Comparison of ENCODE assay signal across 9 mouse cellular contexts in the genomic region with DNA sequence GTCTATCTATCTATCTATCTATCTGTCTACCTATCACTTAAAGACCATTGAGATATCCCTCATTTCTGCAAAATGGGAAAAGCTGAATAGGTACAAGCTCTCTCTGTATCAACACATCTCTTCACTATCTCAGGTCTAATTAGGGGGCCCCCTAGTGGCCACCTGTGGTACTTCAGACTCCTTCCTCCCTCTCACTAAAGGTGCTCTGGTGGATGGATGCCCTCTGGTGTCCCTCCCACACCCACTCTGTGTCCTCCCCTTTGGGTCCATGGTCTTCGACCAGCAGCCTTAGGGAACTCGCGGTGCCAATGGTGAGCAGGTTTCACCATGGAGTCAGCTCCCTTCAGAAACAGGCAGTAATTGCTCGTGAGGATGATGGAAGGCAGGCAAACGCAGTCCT. TPM values are rescaled to one million over a fixed set of nuclear protein-coding genes. Genes with fewer than 3 reads are reported as not detected.
DNase-seq lines count a peak whose midpoint lies in the region; ATAC-seq and TF ChIP-seq lines count a peak whose summit lies in the region.
"Had no signal": no experiment of that assay in that cellular context is flagged by ENCODE, and none has a peak within 500 bp of the region (broad histone marks: within the 10 kb centered on the region; RNA-seq: fewer than 3 reads in every experiment).

No protein-coding gene starts in this region.

- no peak overlapping the region for H3K4me3 ChIP-seq in kidney, adult 2 months (ENCODE audit: insufficient read depth, low read depth, low read length)
- no peak overlapping the region for H3K4me3 ChIP-seq in kidney, embryonic 16.5 days (ENCODE audit: low read length)
- H3K4me3 ChIP-seq in G1E (ENCODE audit: low read depth, low read length), result no peak overlapping the region
- H3K4me3 ChIP-seq in embryonic facial prominence, embryonic 11.5 days (ENCODE audit: low read depth, low read length), result no peak overlapping the region
- no peak overlapping the region for H3K4me3 ChIP-seq in liver, embryonic 13.5 days (replicated peaks)
- H3K4me3 ChIP-seq: heart, embryonic 13.5 days had no signal

- H3K27ac ChIP-seq in kidney, adult 2 months (ENCODE audit: insufficient read depth, low read depth, low read length), result no peak overlapping the region
- no peak overlapping the region for H3K27ac ChIP-seq in kidney, embryonic 16.5 days (ENCODE audit: low read length)
- no peak overlapping the region for H3K27ac ChIP-seq in embryonic facial prominence, embryonic 11.5 days (replicated peaks; ENCODE audit: low read depth, low read length)
- H3K27ac ChIP-seq in liver, embryonic 13.5 days, result no peak overlapping the region
- H3K27ac ChIP-seq: heart, embryonic 13.5 days had no signal

- peak; percentile 75 for DNase-seq in kidney, adult 2 months
- DNase-seq in G1E (ENCODE audit: low spot score), result peak; percentile 30
- peak; percentile 12 to 25 for DNase-seq in adrenal gland, postnatal 4 days (ENCODE audit: low spot score in 2 of 2)
- DNase-seq in embryonic facial prominence, embryonic 11.5 days (ENCODE audit: low spot score), result peak; percentile 63
- peak; percentile 55 for DNase-seq in liver, embryonic 13.5 days
- peak; percentile 68 for DNase-seq in spleen, adult 12 weeks (ENCODE audit: low spot score)
- no peak for DNase-seq in layer of hippocampus, adult 9-10 months (ENCODE audit: low spot score)

- no peak for ATAC-seq in kidney, embryonic 16.5 days (ENCODE audit: low FRiP score, low TSS enrichment)
- no peak for ATAC-seq in G1E (ENCODE audit: extremely low read depth, insufficient number of reproducible peaks, low FRiP score, poor library complexity, severe bottlenecking)
- ATAC-seq in embryonic facial prominence, embryonic 11.5 days (replicated peaks; ENCODE audit: insufficient number of reproducible peaks, low FRiP score, low TSS enrichment, low read depth), result no peak; the same call in 1 of the 2 replicates
- no peak for ATAC-seq in liver, embryonic 13.5 days (ENCODE audit: low read depth)

- WGBS in kidney, adult 2 months, result 50% methylated on average over 5 of the region's 5 CpGs
- WGBS in kidney, embryonic 16.5 days, result 48% methylated on average over 5 of the region's 5 CpGs
- 43% methylated on average over 5 of the region's 5 CpGs for WGBS in embryonic facial prominence, embryonic 11.5 days
- 44% methylated on average over 5 of the region's 5 CpGs for WGBS in liver, embryonic 13.5 days (ENCODE audit: insufficient replicate concordance)

- TF ChIP-seq CTCF in kidney, adult 2 months (conservative IDR thresholded peaks at IDR 0.05; ENCODE audit: insufficient read depth, insufficient read length, low read depth, low read length), result peak; percentile 64
- peak; percentile 89 for TF ChIP-seq CTCF in G1E (IDR thresholded peaks at IDR 0.05; ENCODE audit: low read depth, low read length)

- no peaks in the 10 kb centered on the region for H3K4me1 ChIP-seq in kidney, adult 2 months (ENCODE audit: control insufficient read depth, insufficient read depth, low read length)
- H3K4me1 ChIP-seq in kidney, embryonic 16.5 days (ENCODE audit: insufficient read depth, low read length), result peaks cover 6% of the 10 kb centered on the region; the same call in 1 of the 2 replicates
- peaks cover 11% of the 10 kb centered on the region; the same call in 1 of the 2 replicates for H3K4me1 ChIP-seq in G1E (ENCODE audit: insufficient read depth, low read depth, low read length)
- H3K4me1 ChIP-seq in embryonic facial prominence, embryonic 11.5 days (ENCODE audit: control insufficient read depth, insufficient read depth, low read length), result no peaks in the 10 kb centered on the region; the same call in 1 of the 2 replicates
- H3K4me1 ChIP-seq in liver, embryonic 13.5 days (replicated peaks), result peaks cover 7% of the 10 kb centered on the region; the same call in 1 of the 2 replicates

- no peaks in the 10 kb centered on the region for H3K9me3 ChIP-seq in kidney, embryonic 16.5 days (ENCODE audit: low read length)
- H3K9me3 ChIP-seq in G1E (replicated peaks), result no peaks in the 10 kb centered on the region
- H3K9me3 ChIP-seq in embryonic facial prominence, embryonic 11.5 days (replicated peaks; ENCODE audit: control insufficient read depth, low read length), result no peaks in the 10 kb centered on the region
- no peaks in the 10 kb centered on the region for H3K9me3 ChIP-seq in liver, embryonic 13.5 days (replicated peaks)
- H3K9me3 ChIP-seq: heart, embryonic 13.5 days had no signal

- no peak overlapping the region for H3K9ac ChIP-seq in kidney, embryonic 16.5 days (replicated peaks; ENCODE audit: low read length)
- no peak overlapping the region for H3K9ac ChIP-seq in embryonic facial prominence, embryonic 11.5 days (replicated peaks; ENCODE audit: low read length)
- H3K9ac ChIP-seq in liver, embryonic 13.5 days, result no peak overlapping the region
- H3K9ac ChIP-seq: heart, embryonic 13.5 days had no signal

- no peak for TF ChIP-seq POLR2A in kidney, adult 2 months (IDR thresholded peaks at IDR 0.05; ENCODE audit: low read depth, low read length)

- no peaks in the 10 kb centered on the region for H3K36me3 ChIP-seq in kidney, adult 2 months (ENCODE audit: control insufficient read depth, insufficient read depth, low read length)
- no peaks in the 10 kb centered on the region for H3K36me3 ChIP-seq in kidney, embryonic 16.5 days (ENCODE audit: insufficient read depth, low read length)
- no peaks in the 10 kb centered on the region for H3K36me3 ChIP-seq in G1E (replicated peaks)
- H3K36me3 ChIP-seq in embryonic facial prominence, embryonic 11.5 days (replicated peaks; ENCODE audit: control insufficient read depth, insufficient read depth, low read depth, low read length), result no peaks in the 10 kb centered on the region
- no peaks in the 10 kb centered on the region for H3K36me3 ChIP-seq in liver, embryonic 13.5 days
- H3K36me3 ChIP-seq: heart, embryonic 13.5 days had no signal

- no peak overlapping the region for H3K4me2 ChIP-seq in kidney, embryonic 16.5 days (replicated peaks; ENCODE audit: low read depth, low read length)
- no peak overlapping the region for H3K4me2 ChIP-seq in embryonic facial prominence, embryonic 11.5 days (ENCODE audit: low read depth, low read length)
- H3K4me2 ChIP-seq in liver, embryonic 13.5 days, result no peak overlapping the region
- H3K4me2 ChIP-seq: heart, embryonic 13.5 days had no signal

- H3K27me3 ChIP-seq in kidney, adult 2 months (replicated peaks; ENCODE audit: control insufficient read depth, insufficient read depth, low read length), result no peaks in the 10 kb centered on the region
- no peaks in the 10 kb centered on the region for H3K27me3 ChIP-seq in kidney, embryonic 16.5 days (ENCODE audit: insufficient read depth, low read length)
- H3K27me3 ChIP-seq in G1E (ENCODE audit: insufficient read depth, low read length), result peaks cover 37% of the 10 kb centered on the region
- no peaks in the 10 kb centered on the region for H3K27me3 ChIP-seq in embryonic facial prominence, embryonic 11.5 days (ENCODE audit: control insufficient read depth, insufficient read depth, low read length)
- H3K27me3 ChIP-seq in liver, embryonic 13.5 days, result peaks cover 13% of the 10 kb centered on the region; the same call in 1 of the 2 replicates
- H3K27me3 ChIP-seq: heart, embryonic 13.5 days had no signal

RNA-seq across cellular contexts. Expression of a gene that starts 7.1 kb away (rescaled TPM):
- 2.6 and 2.9 TPM in 2 replicates for polyA plus RNA-seq in kidney, adult 2 months (2012; rRNA removed)
- 1.5 and 1.7 TPM in 2 replicates for polyA plus RNA-seq in kidney, embryonic 16.5 days (2015; fragmentation: Nextera tagmentation; extraction: Ambion mirVana)
- total RNA-seq in G1E (2014; fragmentation: Nextera tagmentation), result not detected in 2 replicates
- total RNA-seq in G1E (2017), result 0.12 and 0.44 TPM in 2 replicates
- polyA plus RNA-seq in G1E (2012), result not detected in 2 replicates
- total RNA-seq in adrenal gland, postnatal 4 days (2021), result 1 to 10 TPM in 1 of 2 experiments, under 1 TPM in 1; 0.68 to 1.0 TPM
- polyA plus RNA-seq in embryonic facial prominence, embryonic 11.5 days (2014; fragmentation: Nextera tagmentation; extraction: Ambion mirVana), result 6.8 and 9.5 TPM in 2 replicates
- 0.16 TPM in 1 of 2 replicates, not detected in the other for polyA plus RNA-seq in liver, embryonic 13.5 days (2015; fragmentation: Nextera tagmentation; extraction: Ambion mirVana)
